Mouse (Mus musculus) retina, embryonic 14.5 days (tissue): ENCODE results near the gene Dtymk.

Experiments used
- DNase-seq: peaks from one replicate; pipeline ENCODE4 v3.0.0-alpha.2; 2015; ENCODE audit warnings: low spot score

The Dtymk gene

DNA sequence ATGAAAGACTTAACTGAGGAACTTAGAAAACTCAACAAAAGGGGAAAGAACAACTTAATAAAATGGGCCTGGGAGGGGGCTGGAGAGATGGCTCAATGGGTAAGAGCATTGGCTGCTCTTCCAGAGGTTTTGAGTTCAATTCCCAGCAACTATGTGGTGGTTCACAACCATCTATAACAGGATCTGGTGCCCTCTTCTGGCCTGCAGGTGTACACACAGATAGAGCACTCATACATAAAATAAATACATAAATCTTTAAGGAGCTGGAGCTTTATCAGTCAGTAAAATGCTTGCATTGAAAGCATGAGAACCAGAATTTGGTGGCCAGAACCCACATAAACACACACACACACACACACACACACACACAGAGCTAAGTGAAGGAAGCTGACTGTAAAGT lies 58.8 kb downstream of the Dtymk start:
- no peak for DNase-seq
